Mouse (Mus musculus): ENCODE data around the gene Rps19bp1.

GRCm38 (mm10) chr15:80254207-80254606, 9.9 kb downstream of the Rps19bp1 start:
- TF ChIP-seq GATA1 (IDR thresholded peaks at IDR 0.05; ENCODE audit: low read length) (no peak), TAL1 (IDR thresholded peaks at IDR 0.05; ENCODE audit: low read length) (no peak)

All from erythroblast, embryonic 14.5 days (primary cell).